Mouse (Mus musculus): Measurements from ENCODE around the gene Mknk1. TPM values are rescaled to one million over a fixed set of nuclear protein-coding genes. Genes with fewer than 3 reads are reported as not detected.

Mknk1 gene
- polyA plus RNA-seq, 1 experiment from 2014 or later = 28.1 TPM

DNA sequence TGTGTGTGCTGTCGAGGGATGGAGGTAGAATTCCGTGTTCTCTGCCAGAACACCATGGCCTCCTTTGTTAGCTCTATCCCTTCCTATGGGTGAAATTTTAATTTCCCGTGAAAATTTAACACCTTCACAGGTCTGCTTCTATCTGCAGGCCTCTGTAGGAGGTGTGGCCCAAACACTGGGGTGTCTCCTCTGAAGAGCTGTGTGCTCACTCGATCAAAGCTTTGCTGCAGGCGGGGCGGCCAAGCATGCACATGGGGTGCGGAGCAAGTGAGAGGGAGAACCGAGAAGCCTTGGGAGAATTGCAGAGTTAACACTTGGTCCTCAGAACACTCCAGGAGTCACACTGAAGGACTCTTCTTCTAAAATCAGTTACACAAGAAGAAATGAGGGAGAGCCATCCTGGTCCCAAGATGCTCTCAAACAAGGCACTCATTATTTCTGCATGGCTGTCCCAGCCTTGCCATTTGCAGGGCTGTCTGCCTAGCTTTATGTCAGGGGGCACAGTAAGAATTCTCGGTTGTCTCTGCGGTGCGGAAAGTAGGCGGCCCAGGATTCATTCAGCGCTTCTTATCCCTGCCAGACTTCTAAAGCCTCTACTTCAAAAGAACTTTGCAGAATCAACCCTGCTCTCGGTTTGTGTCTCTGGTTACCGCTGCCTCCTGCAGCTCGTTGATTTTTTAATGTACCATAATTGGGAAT, 30.7 kb downstream of the Mknk1 start:
- 42% methylated on average over 16 of the region's 16 CpGs for WGBS
- Histone ChIP-seq H3K27me3 (ENCODE audit: control insufficient read depth, insufficient read depth, low read depth, low read length) (no peaks in the 10 kb centered on the region), H3K9ac (ENCODE audit: low read length) (no peak overlapping the region), H3K9me3 (ENCODE audit: control insufficient read depth, low read length) (no peaks in the 10 kb centered on the region), H3K4me3 (ENCODE audit: low read length) (no peak overlapping the region), H3K4me2 (ENCODE audit: low read depth, low read length) (no peak overlapping the region), H3K4me1 (replicated peaks; ENCODE audit: control insufficient read depth, insufficient read depth, low read length) (no peaks in the 10 kb centered on the region), H3K27ac (ENCODE audit: low read length) (no peak overlapping the region), H3K36me3 (ENCODE audit: control insufficient read depth, insufficient read depth, low read length) (no peaks in the 10 kb centered on the region)
- no peak for ATAC-seq (ENCODE audit: low read depth)

DNA sequence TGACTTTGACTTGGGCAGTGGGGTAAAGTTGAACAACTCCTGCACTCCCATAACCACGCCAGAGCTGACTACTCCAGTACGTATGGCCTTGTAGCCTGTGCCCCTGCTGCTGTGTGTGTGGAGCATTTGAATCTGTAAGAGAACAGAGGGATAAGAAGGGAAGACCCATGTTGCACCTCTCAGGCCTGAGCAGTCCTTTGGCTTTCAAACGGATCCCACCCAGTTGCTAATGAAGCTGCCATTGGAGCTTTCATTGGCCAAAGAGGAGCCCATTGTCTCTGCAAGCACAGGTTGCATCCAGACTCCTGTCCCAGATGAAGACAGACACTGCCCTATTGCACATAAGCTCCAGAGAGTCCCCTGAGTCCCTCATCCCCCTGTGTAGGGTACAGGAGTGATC, 34.2 kb downstream of the Mknk1 start:
- Histone ChIP-seq H3K4me1 (replicated peaks; ENCODE audit: control insufficient read depth, insufficient read depth, low read length) (peaks cover 3% of the 10 kb centered on the region; the same call in 1 of the 2 replicates), H3K36me3 (ENCODE audit: control insufficient read depth, insufficient read depth, low read length) (no peaks in the 10 kb centered on the region), H3K4me3 (ENCODE audit: low read length) (no peak overlapping the region), H3K9ac (ENCODE audit: low read length) (no peak overlapping the region), H3K9me3 (ENCODE audit: control insufficient read depth, low read length) (no peaks in the 10 kb centered on the region), H3K4me2 (ENCODE audit: low read depth, low read length) (no peak overlapping the region), H3K27me3 (ENCODE audit: control insufficient read depth, insufficient read depth, low read depth, low read length) (no peaks in the 10 kb centered on the region), H3K27ac (ENCODE audit: low read length) (no peak overlapping the region)
- WGBS = 85% methylated on average over 3 of the region's 3 CpGs
- ATAC-seq (ENCODE audit: low read depth) = no peak

DNA sequence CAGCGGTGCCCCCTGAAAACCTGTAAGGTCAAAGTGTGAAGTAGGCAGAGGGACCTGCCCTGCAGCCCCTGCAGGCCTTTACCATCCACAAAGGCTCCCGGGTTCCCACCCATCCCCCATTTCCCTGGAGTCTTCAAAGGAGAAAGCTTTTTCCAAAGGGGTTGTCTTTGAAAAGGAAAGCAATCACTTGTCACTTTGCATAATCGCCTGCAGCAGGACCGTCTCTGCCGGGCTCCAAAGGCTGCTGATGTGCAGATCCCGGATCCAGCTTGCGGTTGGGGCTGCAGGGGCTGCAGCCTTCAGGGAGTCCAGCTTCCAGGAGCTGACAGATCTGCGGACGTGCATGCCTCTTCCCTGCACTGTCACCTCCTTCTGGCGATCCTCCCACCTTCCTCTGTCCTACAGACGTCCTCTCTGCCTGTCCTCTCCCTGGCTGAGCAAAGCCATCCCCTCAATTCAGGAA, 39.2 kb downstream of the Mknk1 start:
- Histone ChIP-seq H3K9me3 (ENCODE audit: control insufficient read depth, low read length) (no peaks in the 10 kb centered on the region), H3K27me3 (ENCODE audit: control insufficient read depth, insufficient read depth, low read depth, low read length) (no peaks in the 10 kb centered on the region), H3K4me2 (ENCODE audit: low read depth, low read length) (peak overlapping the region; percentile 25; the same call in 1 of the 2 replicates), H3K9ac (ENCODE audit: low read length) (peak overlapping the region; percentile 6; the same call in 1 of the 2 replicates), H3K27ac (ENCODE audit: low read length) (no peak overlapping the region), H3K36me3 (ENCODE audit: control insufficient read depth, insufficient read depth, low read length) (no peaks in the 10 kb centered on the region), H3K4me1 (replicated peaks; ENCODE audit: control insufficient read depth, insufficient read depth, low read length) (peaks cover 6% of the 10 kb centered on the region; the same call in 1 of the 2 replicates), H3K4me3 (ENCODE audit: low read length) (no peak overlapping the region)
- WGBS = 9% methylated on average over 11 of the region's 11 CpGs
- peak; percentile 31; the same call in 1 of the 2 replicates for ATAC-seq (ENCODE audit: low read depth)

DNA sequence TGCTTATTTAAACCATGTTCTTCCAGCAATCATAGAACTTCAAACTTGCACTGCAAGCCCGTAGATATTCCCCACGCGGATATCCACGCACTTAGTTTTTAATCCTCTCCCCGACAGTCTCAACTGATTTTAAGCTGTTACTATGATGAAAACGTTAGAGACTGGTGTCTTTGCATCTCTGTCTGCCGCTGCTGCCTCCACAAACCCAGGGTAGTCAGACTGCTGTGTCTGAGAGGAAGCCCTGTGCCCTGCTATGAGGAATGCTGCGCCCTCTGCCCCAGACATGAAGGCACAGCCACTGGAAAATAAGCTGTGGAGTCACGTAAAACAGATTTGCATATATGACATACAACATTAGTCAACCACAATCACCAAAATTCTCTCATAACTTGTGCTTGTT, 39.8 kb downstream of the Mknk1 start:
- Histone ChIP-seq H3K9me3 (ENCODE audit: control insufficient read depth, low read length) (no peaks in the 10 kb centered on the region), H3K4me2 (ENCODE audit: low read depth, low read length) (no peak overlapping the region), H3K9ac (ENCODE audit: low read length) (no peak overlapping the region), H3K4me3 (ENCODE audit: low read length) (no peak overlapping the region), H3K36me3 (ENCODE audit: control insufficient read depth, insufficient read depth, low read length) (no peaks in the 10 kb centered on the region), H3K27ac (ENCODE audit: low read length) (no peak overlapping the region), H3K27me3 (ENCODE audit: control insufficient read depth, insufficient read depth, low read depth, low read length) (no peaks in the 10 kb centered on the region), H3K4me1 (replicated peaks; ENCODE audit: control insufficient read depth, insufficient read depth, low read length) (peaks cover 6% of the 10 kb centered on the region; the same call in 1 of the 2 replicates)
- ATAC-seq (ENCODE audit: low read depth) = no peak
- WGBS = 42% methylated on average over 9 of the region's 9 CpGs

DNA sequence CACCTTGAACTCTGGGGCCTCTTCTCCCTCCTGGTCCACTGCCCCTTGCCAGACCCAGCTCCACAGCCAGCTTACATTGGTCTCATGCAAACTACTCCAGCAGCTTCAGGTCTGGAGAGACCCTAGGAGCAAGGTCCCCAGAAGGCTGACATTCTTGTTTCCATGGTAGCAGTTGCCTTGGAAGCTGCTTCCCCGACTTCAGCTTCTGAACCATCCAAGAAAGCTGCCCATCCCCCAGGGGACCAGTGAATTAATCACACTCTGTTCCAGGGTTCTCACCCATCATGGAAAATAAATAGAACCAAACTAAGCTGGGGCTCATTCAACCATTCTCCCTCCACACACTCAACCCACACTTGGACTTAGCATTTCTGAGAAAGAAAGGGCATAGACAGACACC, 42.2 kb downstream of the Mknk1 start:
- WGBS = 25% methylated on average over 1 of the region's 1 CpGs
- H3K27ac ChIP-seq (ENCODE audit: low read length) = no peak overlapping the region
- H3K4me3 ChIP-seq (ENCODE audit: low read length) = no peak overlapping the region
- H3K9ac ChIP-seq (ENCODE audit: low read length) = no peak overlapping the region
- no peaks in the 10 kb centered on the region for H3K27me3 ChIP-seq (ENCODE audit: control insufficient read depth, insufficient read depth, low read depth, low read length)
- ATAC-seq (ENCODE audit: low read depth) = no peak
- peaks cover 6% of the 10 kb centered on the region; the same call in 1 of the 2 replicates for H3K4me1 ChIP-seq (replicated peaks; ENCODE audit: control insufficient read depth, insufficient read depth, low read length)
- H3K4me2 ChIP-seq (ENCODE audit: low read depth, low read length) = no peak overlapping the region
- no peaks in the 10 kb centered on the region for H3K36me3 ChIP-seq (ENCODE audit: control insufficient read depth, insufficient read depth, low read length)
- no peaks in the 10 kb centered on the region for H3K9me3 ChIP-seq (ENCODE audit: control insufficient read depth, low read length)

GRCm38 (mm10) chr4:115882195-115882594, 43.2 kb downstream of the Mknk1 start:
- H3K4me1 ChIP-seq (replicated peaks; ENCODE audit: control insufficient read depth, insufficient read depth, low read length) = peaks cover 6% of the 10 kb centered on the region; the same call in 1 of the 2 replicates
- no peak overlapping the region for H3K4me2 ChIP-seq (ENCODE audit: low read depth, low read length)
- 43% methylated on average over 4 of the region's 4 CpGs for WGBS
- no peaks in the 10 kb centered on the region for H3K9me3 ChIP-seq (ENCODE audit: control insufficient read depth, low read length)
- no peak for ATAC-seq (ENCODE audit: low read depth)
- H3K4me3 ChIP-seq (ENCODE audit: low read length) = no peak overlapping the region
- H3K27ac ChIP-seq (ENCODE audit: low read length) = no peak overlapping the region
- H3K9ac ChIP-seq (ENCODE audit: low read length) = no peak overlapping the region
- no peaks in the 10 kb centered on the region for H3K36me3 ChIP-seq (ENCODE audit: control insufficient read depth, insufficient read depth, low read length)
- H3K27me3 ChIP-seq (ENCODE audit: control insufficient read depth, insufficient read depth, low read depth, low read length) = no peaks in the 10 kb centered on the region

- 66% methylated on average over 6 of the region's 6 CpGs for WGBS
- Histone ChIP-seq H3K27ac (ENCODE audit: low read length) (no peak within 1 kb of the TSS), H3K4me1 (replicated peaks; ENCODE audit: control insufficient read depth, insufficient read depth, low read length) (no peaks in the 10 kb centered on the region), H3K9ac (ENCODE audit: low read length) (no peak within 1 kb of the TSS), H3K36me3 (ENCODE audit: control insufficient read depth, insufficient read depth, low read length) (no peaks in the 10 kb centered on the region), H3K9me3 (ENCODE audit: control insufficient read depth, low read length) (no peaks in the 10 kb centered on the region), H3K4me2 (ENCODE audit: low read depth, low read length) (no peak within 1 kb of the TSS), H3K4me3 (ENCODE audit: low read length) (no peak within 1 kb of the TSS), H3K27me3 (ENCODE audit: control insufficient read depth, insufficient read depth, low read depth, low read length) (no peaks in the 10 kb centered on the region; the same call in 1 of the 2 replicates)
- no peak for ATAC-seq (ENCODE audit: low read depth)
These were observed 45.0 kb downstream of the Mknk1 start, which contains the start of gene Kncn for GRCm38 (mm10) chr4:115884022-115884421. Kncn (plus strand) TSS chr4:115884400.

DNA sequence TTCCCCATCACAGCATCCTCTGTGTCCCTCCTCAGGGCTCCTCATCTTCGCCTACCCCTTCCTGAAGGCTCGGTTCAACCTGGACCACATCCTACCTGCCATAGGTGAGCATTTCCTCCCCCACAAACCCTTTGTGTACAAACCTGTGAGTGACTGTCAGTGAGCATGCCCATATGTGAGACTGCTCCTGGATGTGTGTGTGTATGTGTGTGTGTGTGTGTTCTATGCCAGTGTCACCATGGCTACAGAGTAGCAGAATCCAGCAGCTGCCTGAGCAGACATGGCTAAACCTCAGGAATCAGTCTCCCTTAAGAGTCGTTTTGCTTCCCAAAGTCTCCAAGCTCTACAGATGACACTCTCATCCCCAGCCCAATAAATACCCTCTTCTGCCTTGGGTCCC, 46.8 kb downstream of the Mknk1 start:
- Histone ChIP-seq H3K9ac (ENCODE audit: low read length) (no peak overlapping the region), H3K4me3 (ENCODE audit: low read length) (no peak overlapping the region), H3K4me2 (ENCODE audit: low read depth, low read length) (no peak overlapping the region), H3K4me1 (replicated peaks; ENCODE audit: control insufficient read depth, insufficient read depth, low read length) (no peaks in the 10 kb centered on the region), H3K9me3 (ENCODE audit: control insufficient read depth, low read length) (no peaks in the 10 kb centered on the region), H3K27me3 (ENCODE audit: control insufficient read depth, insufficient read depth, low read depth, low read length) (peaks cover 12% of the 10 kb centered on the region), H3K36me3 (ENCODE audit: control insufficient read depth, insufficient read depth, low read length) (no peaks in the 10 kb centered on the region), H3K27ac (ENCODE audit: low read length) (no peak overlapping the region)
- 78% methylated on average over 3 of the region's 3 CpGs for whole genome bisulfite sequencing
- no peak for ATAC-seq (ENCODE audit: low read depth)

GRCm38 (mm10) chr4:115886875-115887274, 47.9 kb downstream of the Mknk1 start:
- no peak for ATAC-seq (ENCODE audit: low read depth)
- no peak overlapping the region for H3K27ac ChIP-seq (ENCODE audit: low read length)
- no peak overlapping the region for H3K9ac ChIP-seq (ENCODE audit: low read length)
- H3K27me3 ChIP-seq (ENCODE audit: control insufficient read depth, insufficient read depth, low read depth, low read length) = peaks cover 18% of the 10 kb centered on the region
- no peaks in the 10 kb centered on the region for H3K9me3 ChIP-seq (ENCODE audit: control insufficient read depth, low read length)
- no peak overlapping the region for H3K4me2 ChIP-seq (ENCODE audit: low read depth, low read length)
- H3K4me3 ChIP-seq (ENCODE audit: low read length) = no peak overlapping the region
- no peaks in the 10 kb centered on the region for H3K36me3 ChIP-seq (ENCODE audit: control insufficient read depth, insufficient read depth, low read length)
- WGBS = 67% methylated on average over 1 of the region's 1 CpGs
- H3K4me1 ChIP-seq (replicated peaks; ENCODE audit: control insufficient read depth, insufficient read depth, low read length) = no peaks in the 10 kb centered on the region
